ENCODE assay signal across 8 mouse cellular contexts in the genomic region with DNA sequence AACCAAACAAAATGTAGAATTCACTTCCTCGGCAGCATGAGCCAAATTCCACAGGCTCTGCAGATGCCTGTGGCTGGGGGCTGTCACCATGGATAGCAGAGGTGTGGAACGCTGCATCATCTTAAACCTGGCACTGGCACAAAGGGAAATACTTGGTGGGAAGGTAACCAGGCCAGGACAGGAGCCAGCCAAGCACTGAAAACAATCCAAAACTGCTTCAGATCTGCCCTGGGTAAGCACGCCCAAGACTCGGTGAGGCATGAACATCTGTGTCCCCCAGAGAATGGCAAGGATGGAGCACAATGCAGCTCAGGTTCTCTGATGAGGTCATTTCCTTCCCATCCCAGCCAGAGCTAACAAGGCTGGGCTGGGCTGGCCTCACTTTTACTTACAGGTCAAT. TPM values are rescaled to one million over a fixed set of nuclear protein-coding genes. Genes with fewer than 3 reads are reported as not detected.
DNase-seq lines count a peak whose midpoint lies in the region; ATAC-seq and TF ChIP-seq lines count a peak whose summit lies in the region.

No protein-coding gene starts in this region.

- H3K9me3 ChIP-seq in heart, embryonic 10.5 days, result no peaks in the 10 kb centered on the region
- no peaks in the 10 kb centered on the region for H3K9me3 ChIP-seq in kidney, embryonic 15.5 days (replicated peaks)

- no peak for DNase-seq in frontal cortex, postnatal 25 days (ENCODE audit: low spot score in 2 of 2)
- DNase-seq in brain, embryonic 14.5 days (ENCODE audit: low read depth), result peak; percentile 81
- no peak for DNase-seq in heart, embryonic 10.5 days (ENCODE audit: low spot score)
- DNase-seq in skeletal muscle tissue, adult 2 months (ENCODE audit: low read depth, low spot score), result peak; percentile 52
- DNase-seq in adrenal gland, adult 18-20 months (ENCODE audit: low spot score in 2 of 2), result no peak
- no peak for DNase-seq in right cerebral cortex, postnatal 4 days

- 0 out of 2 replicates have a peak, but pooled peaks have one; percentile 23 for ATAC-seq in frontal cortex, adult (ENCODE audit: low TSS enrichment)
- peak; percentile 70 for ATAC-seq in kidney, embryonic 15.5 days (replicated peaks; ENCODE audit: low FRiP score)

- H3K9ac ChIP-seq in kidney, embryonic 15.5 days, result no peak overlapping the region

- no peak overlapping the region for H3K4me2 ChIP-seq in kidney, embryonic 15.5 days

- H3K4me1 ChIP-seq in heart, embryonic 10.5 days, result peaks cover 7% of the 10 kb centered on the region
- peaks cover 42% of the 10 kb centered on the region for H3K4me1 ChIP-seq in kidney, embryonic 15.5 days

- no peak overlapping the region for H3K4me3 ChIP-seq in heart, embryonic 10.5 days
- no peak overlapping the region for H3K4me3 ChIP-seq in kidney, embryonic 15.5 days (replicated peaks)

- H3K27ac ChIP-seq in heart, embryonic 10.5 days, result 0 out of 2 replicates have a peak overlapping the region, but pooled peaks have one; percentile 25
- H3K27ac ChIP-seq in kidney, embryonic 15.5 days, result peak overlapping the region; percentile 85

- TF ChIP-seq CTCF in brain, embryonic 14.5 days (IDR thresholded peaks at IDR 0.05; ENCODE audit: borderline replicate concordance, extremely low read depth, insufficient read depth, insufficient read length), result no peak

- H3K36me3 ChIP-seq in heart, embryonic 10.5 days, result no peaks in the 10 kb centered on the region
- H3K36me3 ChIP-seq in kidney, embryonic 15.5 days, result no peaks in the 10 kb centered on the region

- 52% methylated on average over 4 of the region's 4 CpGs for WGBS in heart, embryonic 10.5 days
- WGBS in kidney, embryonic 15.5 days, result 22% methylated on average over 4 of the region's 4 CpGs

- H3K27me3 ChIP-seq in heart, embryonic 10.5 days (ENCODE audit: insufficient read depth, poor library complexity, severe bottlenecking), result no peaks in the 10 kb centered on the region
- H3K27me3 ChIP-seq in kidney, embryonic 15.5 days, result no peaks in the 10 kb centered on the region

- no peak for TF ChIP-seq POLR2A in brain, embryonic 14.5 days (IDR thresholded peaks at IDR 0.05; ENCODE audit: borderline replicate concordance, extremely low read depth, insufficient read depth, insufficient read length, poor library complexity, severe bottlenecking)

RNA-seq across cellular contexts. Expression of a gene that starts 43.6 kb away (rescaled TPM):
- polyA plus RNA-seq in brain, embryonic 14.5 days (2012; rRNA removed), result 9.1 and 13.6 TPM in 2 replicates
- 9.4 and 12.5 TPM in 2 replicates for polyA plus RNA-seq in heart, embryonic 10.5 days (2016; fragmentation: Nextera tagmentation; extraction: Ambion mirVana)
- 30.8 and 31.5 TPM in 2 replicates for polyA plus RNA-seq in kidney, embryonic 15.5 days (2015; fragmentation: Nextera tagmentation; extraction: Ambion mirVana)
- 10 to 100 TPM; 61.3 to 82.4 TPM for total RNA-seq in adrenal gland, adult 18-20 months (2021)

Comparison
In these comparisons a context has a peak if more than half of its experiments do, and no peak if none do; other contexts are left out.
1. DNase-seq: peak in brain, embryonic 14.5 days (single experiment) and skeletal muscle tissue, adult 2 months (single experiment); none in frontal cortex, postnatal 25 days (0 of 2), heart, embryonic 10.5 days (single experiment), adrenal gland, adult 18-20 months (0 of 2) and right cerebral cortex, postnatal 4 days (single experiment).